Mouse (Mus musculus): Measurements from ENCODE around the gene Hsp90aa1. TPM values are rescaled to one million over a fixed set of nuclear protein-coding genes. Genes with fewer than 3 reads are reported as not detected.

Gene Hsp90aa1
- polyA plus RNA-seq, 1 experiment from 2014 or later = 1,533 TPM

- no peaks in the 10 kb centered on the region for H3K36me3 ChIP-seq (ENCODE audit: control insufficient read depth, insufficient read depth, low read length)
- H3K27ac ChIP-seq (ENCODE audit: low read length) = no peak overlapping the region
- H3K9me3 ChIP-seq (replicated peaks; ENCODE audit: control insufficient read depth, low read length, poor library complexity, severe bottlenecking) = no peaks in the 10 kb centered on the region
- H3K27me3 ChIP-seq (ENCODE audit: control insufficient read depth, insufficient read depth, low read depth, low read length) = no peaks in the 10 kb centered on the region
- no peak for ATAC-seq
- no peak overlapping the region for H3K4me2 ChIP-seq (ENCODE audit: low read length)
- H3K9ac ChIP-seq (ENCODE audit: low read depth, low read length) = no peak overlapping the region
- H3K4me1 ChIP-seq (ENCODE audit: control insufficient read depth, insufficient read depth, low read length) = no peaks in the 10 kb centered on the region
- WGBS = 59% methylated on average over 7 of the region's 7 CpGs
- H3K4me3 ChIP-seq (ENCODE audit: low read depth, low read length) = no peak overlapping the region
Observed at GRCm38 (mm10) chr12:110681191-110681590, 21.3 kb downstream of the Hsp90aa1 start.

- H3K9ac ChIP-seq (ENCODE audit: low read depth, low read length) = no peak overlapping the region
- H3K4me2 ChIP-seq (ENCODE audit: low read length) = no peak overlapping the region
- WGBS = 51% methylated on average over 5 of the region's 5 CpGs
- H3K9me3 ChIP-seq (replicated peaks; ENCODE audit: control insufficient read depth, low read length, poor library complexity, severe bottlenecking) = no peaks in the 10 kb centered on the region
- H3K4me1 ChIP-seq (ENCODE audit: control insufficient read depth, insufficient read depth, low read length) = no peaks in the 10 kb centered on the region
- ATAC-seq = no peak
- H3K36me3 ChIP-seq (ENCODE audit: control insufficient read depth, insufficient read depth, low read length) = no peaks in the 10 kb centered on the region; the same call in 1 of the 2 replicates
- H3K27me3 ChIP-seq (ENCODE audit: control insufficient read depth, insufficient read depth, low read depth, low read length) = no peaks in the 10 kb centered on the region
- H3K27ac ChIP-seq (ENCODE audit: low read length) = no peak overlapping the region
- H3K4me3 ChIP-seq (ENCODE audit: low read depth, low read length) = no peak overlapping the region
Observed at GRCm38 (mm10) chr12:110674243-110674642, 28.3 kb downstream of the Hsp90aa1 start.

GRCm38 (mm10) chr12:110667466-110668077, 35.0 kb downstream of the Hsp90aa1 start:
- no peaks in the 10 kb centered on the region for H3K9me3 ChIP-seq (replicated peaks; ENCODE audit: control insufficient read depth, low read length, poor library complexity, severe bottlenecking)
- no peak overlapping the region for H3K27ac ChIP-seq (ENCODE audit: low read length)
- no peaks in the 10 kb centered on the region for H3K27me3 ChIP-seq (ENCODE audit: control insufficient read depth, insufficient read depth, low read depth, low read length)
- H3K36me3 ChIP-seq (ENCODE audit: control insufficient read depth, insufficient read depth, low read length) = peaks cover 63% of the 10 kb centered on the region
- no peaks in the 10 kb centered on the region for H3K4me1 ChIP-seq (ENCODE audit: control insufficient read depth, insufficient read depth, low read length)
- H3K4me3 ChIP-seq (ENCODE audit: low read depth, low read length) = no peak overlapping the region
- no peak overlapping the region for H3K4me2 ChIP-seq (ENCODE audit: low read length)
- no peak overlapping the region for H3K9ac ChIP-seq (ENCODE audit: low read depth, low read length)
- WGBS = 91% methylated on average over 13 of the region's 13 CpGs
- no peak for ATAC-seq

GRCm38 (mm10) chr12:110661746-110662145, 40.8 kb downstream of the Hsp90aa1 start:
- Histone ChIP-seq H3K9ac (ENCODE audit: low read depth, low read length) (no peak overlapping the region), H3K9me3 (replicated peaks; ENCODE audit: control insufficient read depth, low read length, poor library complexity, severe bottlenecking) (no peaks in the 10 kb centered on the region), H3K4me1 (ENCODE audit: control insufficient read depth, insufficient read depth, low read length) (no peaks in the 10 kb centered on the region), H3K4me3 (ENCODE audit: low read depth, low read length) (no peak overlapping the region), H3K27ac (ENCODE audit: low read length) (no peak overlapping the region), H3K36me3 (ENCODE audit: control insufficient read depth, insufficient read depth, low read length) (peaks cover 89% of the 10 kb centered on the region), H3K27me3 (ENCODE audit: control insufficient read depth, insufficient read depth, low read depth, low read length) (no peaks in the 10 kb centered on the region), H3K4me2 (ENCODE audit: low read length) (no peak overlapping the region)
- WGBS = 97% methylated on average over 14 of the region's 14 CpGs
- no peak for ATAC-seq

- no peak overlapping the region for H3K27ac ChIP-seq (ENCODE audit: low read length)
- H3K27me3 ChIP-seq (ENCODE audit: control insufficient read depth, insufficient read depth, low read depth, low read length) = no peaks in the 10 kb centered on the region
- H3K9me3 ChIP-seq (replicated peaks; ENCODE audit: control insufficient read depth, low read length, poor library complexity, severe bottlenecking) = no peaks in the 10 kb centered on the region
- ATAC-seq = no peak
- H3K36me3 ChIP-seq (ENCODE audit: control insufficient read depth, insufficient read depth, low read length) = peaks cover 75% of the 10 kb centered on the region
- WGBS = 97% methylated on average over 17 of the region's 17 CpGs
- no peak overlapping the region for H3K9ac ChIP-seq (ENCODE audit: low read depth, low read length)
- no peak overlapping the region for H3K4me3 ChIP-seq (ENCODE audit: low read depth, low read length)
- no peak overlapping the region for H3K4me2 ChIP-seq (ENCODE audit: low read length)
- no peaks in the 10 kb centered on the region for H3K4me1 ChIP-seq (ENCODE audit: control insufficient read depth, insufficient read depth, low read length)
Observed at GRCm38 (mm10) chr12:110651464-110651863, 51.1 kb downstream of the Hsp90aa1 start.

- H3K4me2 ChIP-seq (ENCODE audit: low read length) = no peak overlapping the region
- H3K4me3 ChIP-seq (ENCODE audit: low read depth, low read length) = no peak overlapping the region
- no peaks in the 10 kb centered on the region for H3K4me1 ChIP-seq (ENCODE audit: control insufficient read depth, insufficient read depth, low read length)
- no peak for ATAC-seq
- H3K27ac ChIP-seq (ENCODE audit: low read length) = no peak overlapping the region
- H3K27me3 ChIP-seq (ENCODE audit: control insufficient read depth, insufficient read depth, low read depth, low read length) = no peaks in the 10 kb centered on the region
- no peak overlapping the region for H3K9ac ChIP-seq (ENCODE audit: low read depth, low read length)
- 84% methylated on average over 8 of the region's 8 CpGs for WGBS
- H3K36me3 ChIP-seq (ENCODE audit: control insufficient read depth, insufficient read depth, low read length) = peaks cover 73% of the 10 kb centered on the region
- no peaks in the 10 kb centered on the region for H3K9me3 ChIP-seq (replicated peaks; ENCODE audit: control insufficient read depth, low read length, poor library complexity, severe bottlenecking)
Observed at GRCm38 (mm10) chr12:110650241-110650641, 52.3 kb downstream of the Hsp90aa1 start.

Small RNA genes within 50 kb of the gene (microRNA-seq; reads per million reads assigned to microRNA genes)
- gene Gm27299 = not detected

Other genes starting within 250 kb of the Hsp90aa1 start
- 88.0 and 91.3 TPM in 2 replicates for gene Dync1h1, start 101.3 kb downstream of the Hsp90aa1 start, polyA plus RNA-seq (2015; fragmentation: Nextera tagmentation; extraction: Ambion mirVana)
- 0.45 TPM in 1 of 2 replicates, not detected in the other for gene 1700001K19Rik, start 20.1 kb downstream of the Hsp90aa1 start, polyA plus RNA-seq (2015; fragmentation: Nextera tagmentation; extraction: Ambion mirVana)
- gene Wdr20, start 35.2 kb upstream of the Hsp90aa1 start, polyA plus RNA-seq (2015; fragmentation: Nextera tagmentation; extraction: Ambion mirVana) = 23.4 and 24.3 TPM in 2 replicates
- gene Mok, start 138.2 kb upstream of the Hsp90aa1 start, polyA plus RNA-seq (2015; fragmentation: Nextera tagmentation; extraction: Ambion mirVana) = 16.1 and 17.9 TPM in 2 replicates
- 3.6 and 4.7 TPM in 2 replicates for gene Zfp839, start 147.5 kb upstream of the Hsp90aa1 start, polyA plus RNA-seq (2015; fragmentation: Nextera tagmentation; extraction: Ambion mirVana)
- 84.2 and 90.0 TPM in 2 replicates for gene Cinp, start 186.4 kb upstream of the Hsp90aa1 start, polyA plus RNA-seq (2015; fragmentation: Nextera tagmentation; extraction: Ambion mirVana)
- 7.9 and 8.4 TPM in 2 replicates for gene Tecpr2, start 186.5 kb upstream of the Hsp90aa1 start, polyA plus RNA-seq (2015; fragmentation: Nextera tagmentation; extraction: Ambion mirVana)

Measured in midbrain, embryonic 16.5 days (tissue).